Mouse (Mus musculus) heart, embryonic 16.5 days (tissue): ENCODE results near the gene Med13l. TPM values are rescaled to one million over a fixed set of nuclear protein-coding genes. Genes with fewer than 3 reads are reported as not detected.

ENCODE experiments used
- ATAC-seq: fragments of 200-750 bp; cut with Nextera tagmentation; replicated peaks from 2 replicates; pipeline ENCODE4 v1.8.0; 2017; ENCODE audit warnings: moderate number of reproducible peaks; ENCODE audit not compliant: insufficient read depth, low FRiP score; ENCODE audit errors: extremely low read depth
- H3K27ac ChIP-seq: fragments of 300-500 bp; sonication (generic); 2 replicates; pipeline ENCODE4 v1.5.1; 2014; ENCODE audit warnings: mild to moderate bottlenecking, low read length, control low read depth, moderate library complexity
- H3K27me3 ChIP-seq: fragments of 300-500 bp; sonication (generic); 2 replicates; pipeline ENCODE4 v1.6.1; 2014; ENCODE audit warnings: low read length, mixed read lengths; ENCODE audit not compliant: control insufficient read depth, insufficient read depth
- H3K36me3 ChIP-seq: fragments of 300-500 bp; sonication (generic); 2 replicates; pipeline ENCODE4 v1.6.1; 2014; ENCODE audit not compliant: control insufficient read depth, insufficient read depth
- H3K4me1 ChIP-seq: fragments of 300-500 bp; sonication (generic); 2 replicates; pipeline ENCODE4 v1.6.1; 2014; ENCODE audit warnings: low read length, mixed read lengths; ENCODE audit not compliant: control insufficient read depth, insufficient read depth
- H3K4me2 ChIP-seq: fragments of 300-500 bp; sonication (generic); 2 replicates; pipeline ENCODE4 v1.6.1; 2014; ENCODE audit warnings: low read depth, mild to moderate bottlenecking, control low read depth, low read length
- H3K4me3 ChIP-seq: fragments of 300-500 bp; sonication (generic); 2 replicates; pipeline ENCODE4 v1.5.1; 2014; ENCODE audit warnings: mild to moderate bottlenecking, control low read depth, low read length
- H3K9ac ChIP-seq: fragments of 300-500 bp; sonication (generic); 2 replicates; pipeline ENCODE4 v1.6.1; 2014; ENCODE audit warnings: low read length, control low read depth
- H3K9me3 ChIP-seq: fragments of 300-500 bp; sonication (generic); replicated peaks from 2 replicates; pipeline ENCODE4 v1.6.1; 2016; ENCODE audit warnings: low read length; ENCODE audit not compliant: control insufficient read depth
- WGBS: fragments of 180-500 bp; shearing (Covaris S2); extraction: QIAGEN DNeasy Blood & Tissue Kit; methylation state at CpG from one replicate; pipeline ENCODE4 v1.1.7; 2014; 5-methylcytosine and 5-hydroxymethylcytosine counted together
- polyA plus RNA-seq: library from polyadenylated mRNA; unstranded; fragments of >200 nt; fragmentation: Nextera tagmentation; extraction: Ambion mirVana; gene quantifications from 2 replicates; pipeline ENCODE4 v1.2.1, GENCODE M21; 2015

Med13l gene
- polyA plus RNA-seq, 1 experiment from 2014 or later = 6.7 TPM

DNA sequence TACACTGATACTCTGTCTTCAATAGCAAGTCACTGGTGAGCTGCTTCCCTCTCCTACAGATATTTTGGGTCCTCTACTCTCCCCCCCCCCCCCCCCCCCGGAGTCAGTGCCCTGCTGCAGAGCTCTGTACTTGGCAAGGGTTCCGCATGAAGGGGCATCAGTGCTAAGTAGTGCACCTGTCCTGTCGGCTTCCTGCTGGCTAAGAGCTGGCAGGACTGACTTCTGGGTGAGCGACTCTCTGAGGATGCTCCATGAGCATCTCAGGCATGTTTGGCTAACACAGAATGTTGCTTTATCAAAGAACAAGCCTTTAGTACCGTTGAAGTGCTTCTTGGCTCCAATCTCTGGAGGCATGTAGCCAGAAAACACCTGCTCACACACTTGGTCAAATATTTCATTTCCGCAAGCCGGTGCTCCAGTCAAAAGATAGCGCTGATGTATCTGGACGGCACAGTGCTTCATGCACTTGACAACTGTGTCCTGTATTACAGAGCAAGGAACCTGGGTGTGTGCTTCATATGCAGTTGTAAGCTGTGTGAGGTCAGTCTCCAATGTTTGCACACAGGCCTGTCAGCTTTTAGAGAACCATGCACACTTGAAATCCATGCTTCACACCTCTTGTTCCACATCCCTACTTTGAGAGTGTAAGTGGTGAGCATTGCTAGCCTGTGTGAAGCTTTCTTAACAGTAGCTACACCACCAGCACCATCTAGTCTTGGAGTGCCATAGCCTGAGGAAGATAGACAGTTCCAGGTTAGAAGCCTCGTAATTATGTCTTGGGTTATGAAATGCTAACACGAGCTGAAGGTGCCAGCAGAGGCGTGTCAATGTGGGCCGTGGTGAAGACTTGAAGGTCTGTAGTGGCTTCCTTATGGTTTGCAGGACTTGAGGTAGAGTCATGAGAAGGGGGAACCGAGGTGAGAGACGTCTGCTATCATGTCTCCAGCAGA, 128.7 kb downstream of the Med13l start:
- Histone ChIP-seq H3K36me3 (no peaks in the 10 kb centered on the region), H3K4me2 (no peak overlapping the region), H3K27ac (no peak overlapping the region), H3K4me1 (peaks cover 11% of the 10 kb centered on the region), H3K4me3 (no peak overlapping the region), H3K27me3 (no peaks in the 10 kb centered on the region), H3K9me3 (no peaks in the 10 kb centered on the region), H3K9ac (no peak overlapping the region)
- WGBS = 58% methylated on average over 14 of the region's 15 CpGs
- no peak for ATAC-seq

DNA sequence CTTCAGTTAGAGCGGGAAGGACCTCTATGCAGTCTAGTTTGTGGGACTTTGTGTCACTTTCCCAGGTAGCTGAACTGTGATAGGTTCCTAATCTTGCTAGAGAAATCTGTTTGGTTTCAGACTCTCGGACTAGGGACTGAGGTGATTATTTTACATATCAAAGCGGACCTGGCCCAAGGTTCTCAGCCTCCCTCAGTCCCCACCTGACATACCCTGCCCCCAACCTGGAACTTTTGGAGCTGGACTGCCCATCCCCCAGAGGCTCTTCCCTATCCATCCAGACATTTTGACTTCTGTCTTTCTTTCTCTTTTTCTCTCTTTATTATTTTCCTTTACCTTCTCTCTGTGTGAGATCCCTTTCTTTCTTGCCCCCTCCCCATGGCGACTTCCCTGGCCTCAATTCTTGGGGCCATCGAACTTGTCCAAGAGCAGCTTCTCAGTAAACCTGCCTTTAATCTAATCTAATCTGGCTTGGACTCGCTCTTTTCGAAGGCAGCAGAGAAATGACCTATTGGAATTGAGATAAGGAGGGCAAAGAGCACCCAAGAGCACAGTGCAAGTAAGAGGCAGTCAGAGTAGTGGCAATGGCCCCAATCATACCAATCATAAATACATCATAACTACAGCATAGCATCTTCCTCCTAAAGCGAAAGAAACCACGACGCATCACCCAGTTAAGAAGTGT, 130.7 kb downstream of the Med13l start:
- Histone ChIP-seq H3K9ac (no peak overlapping the region), H3K4me2 (no peak overlapping the region), H3K4me3 (no peak overlapping the region), H3K9me3 (no peaks in the 10 kb centered on the region), H3K4me1 (peaks cover 11% of the 10 kb centered on the region), H3K27ac (no peak overlapping the region), H3K27me3 (no peaks in the 10 kb centered on the region), H3K36me3 (no peaks in the 10 kb centered on the region)
- 70% methylated on average over 10 of the region's 10 CpGs for WGBS
- ATAC-seq = no peak

DNA sequence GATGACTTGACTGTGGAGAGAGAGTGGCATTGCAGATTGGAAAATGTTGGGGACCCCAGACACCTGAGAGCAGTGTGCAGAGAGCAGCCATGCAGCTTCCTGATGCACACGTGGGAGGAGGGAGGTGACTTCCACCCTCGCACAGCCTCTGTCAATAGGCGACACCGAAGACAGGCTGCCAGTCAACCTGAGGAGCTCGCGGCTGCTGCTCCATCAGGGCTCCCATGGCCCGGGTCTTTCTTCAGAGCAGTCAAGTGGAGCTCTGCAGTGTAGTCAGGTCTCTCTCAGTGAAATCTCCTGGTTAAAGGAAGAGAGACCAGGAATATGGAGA, 131.2 kb downstream of the Med13l start:
- Histone ChIP-seq H3K36me3 (no peaks in the 10 kb centered on the region), H3K9me3 (no peaks in the 10 kb centered on the region), H3K27ac (no peak overlapping the region), H3K4me2 (no peak overlapping the region), H3K4me1 (peaks cover 15% of the 10 kb centered on the region), H3K9ac (no peak overlapping the region), H3K4me3 (no peak overlapping the region), H3K27me3 (no peaks in the 10 kb centered on the region)
- ATAC-seq = no peak; the same call in 1 of the 2 replicates
- 50% methylated on average over 7 of the region's 7 CpGs for WGBS

DNA sequence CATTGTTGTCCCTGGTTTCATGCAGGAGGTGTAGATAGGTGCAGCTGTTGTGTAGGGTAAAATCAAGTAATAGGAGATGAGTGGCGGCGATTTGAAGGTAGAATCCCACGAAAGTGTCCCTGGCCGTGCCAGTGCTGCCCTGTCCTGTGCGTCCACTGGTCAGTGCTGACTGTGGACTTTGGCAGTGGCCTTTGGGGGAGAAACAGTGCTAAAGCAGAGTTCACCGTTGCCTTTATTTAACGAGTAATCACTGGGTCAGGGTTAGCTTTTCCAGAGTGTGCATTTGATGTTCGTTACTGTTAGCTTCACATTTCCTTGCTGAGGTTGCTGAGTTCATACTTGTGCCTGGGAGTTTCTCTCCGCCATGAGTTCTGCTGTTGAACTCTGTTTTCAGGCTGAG, 133.5 kb downstream of the Med13l start:
- WGBS = 85% methylated on average over 9 of the region's 9 CpGs
- Histone ChIP-seq H3K9ac (no peak overlapping the region), H3K27ac (no peak overlapping the region), H3K27me3 (no peaks in the 10 kb centered on the region), H3K4me2 (no peak overlapping the region), H3K36me3 (no peaks in the 10 kb centered on the region), H3K4me3 (no peak overlapping the region), H3K9me3 (no peaks in the 10 kb centered on the region), H3K4me1 (peaks cover 13% of the 10 kb centered on the region)
- no peak for ATAC-seq

DNA sequence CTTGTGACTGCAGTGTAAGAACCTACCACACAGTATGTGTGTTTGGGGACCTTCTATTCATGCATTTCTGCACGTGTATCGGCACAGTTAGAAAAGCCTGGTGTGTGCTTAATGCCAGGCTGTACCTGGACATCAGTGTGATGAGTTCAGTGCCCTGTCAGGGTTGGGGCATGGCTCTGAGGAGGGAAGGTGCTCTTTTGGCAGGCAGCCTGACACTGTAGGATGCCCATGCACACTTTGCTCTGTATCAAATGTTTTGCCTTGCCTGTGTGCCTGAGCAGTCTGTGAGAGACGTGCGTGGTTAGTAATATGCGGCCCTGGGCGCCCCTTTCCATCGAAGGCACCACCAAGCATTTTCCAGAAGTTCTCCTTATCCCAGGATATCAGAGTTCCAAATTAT, 136.6 kb downstream of the Med13l start:
- ATAC-seq = no peak
- H3K27ac ChIP-seq = no peak overlapping the region
- H3K4me2 ChIP-seq = no peak overlapping the region
- no peak overlapping the region for H3K4me3 ChIP-seq
- no peaks in the 10 kb centered on the region for H3K36me3 ChIP-seq
- 90% methylated on average over 7 of the region's 7 CpGs for WGBS
- no peaks in the 10 kb centered on the region for H3K27me3 ChIP-seq
- H3K4me1 ChIP-seq = peaks cover 27% of the 10 kb centered on the region
- no peak overlapping the region for H3K9ac ChIP-seq
- H3K9me3 ChIP-seq = no peaks in the 10 kb centered on the region

DNA sequence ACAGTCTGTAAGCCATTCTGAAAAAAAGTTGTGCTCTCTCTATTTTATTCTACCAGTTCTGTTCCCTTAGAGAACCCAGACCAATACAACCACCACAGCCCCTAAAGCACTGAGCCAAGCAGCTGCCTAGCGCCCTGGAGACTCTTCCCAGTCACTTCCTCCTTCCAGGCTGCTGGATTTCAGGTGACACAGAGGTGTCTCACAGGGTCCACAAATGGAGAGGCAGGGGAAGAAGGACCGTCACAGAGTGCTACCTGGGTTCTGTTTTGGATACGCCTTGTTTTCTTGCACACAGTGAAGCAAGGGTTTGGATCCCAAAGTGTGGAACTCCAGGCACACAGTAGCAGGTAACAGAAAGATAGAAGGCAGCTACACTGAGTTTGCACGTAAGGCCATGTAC, 140.5 kb downstream of the Med13l start:
- Histone ChIP-seq H3K4me3 (no peak overlapping the region), H3K9ac (no peak overlapping the region), H3K27me3 (no peaks in the 10 kb centered on the region), H3K36me3 (no peaks in the 10 kb centered on the region), H3K4me2 (no peak overlapping the region), H3K27ac (no peak overlapping the region), H3K4me1 (peaks cover 43% of the 10 kb centered on the region), H3K9me3 (no peaks in the 10 kb centered on the region)
- WGBS = 76% methylated on average over 4 of the region's 4 CpGs
- ATAC-seq = no peak

DNA sequence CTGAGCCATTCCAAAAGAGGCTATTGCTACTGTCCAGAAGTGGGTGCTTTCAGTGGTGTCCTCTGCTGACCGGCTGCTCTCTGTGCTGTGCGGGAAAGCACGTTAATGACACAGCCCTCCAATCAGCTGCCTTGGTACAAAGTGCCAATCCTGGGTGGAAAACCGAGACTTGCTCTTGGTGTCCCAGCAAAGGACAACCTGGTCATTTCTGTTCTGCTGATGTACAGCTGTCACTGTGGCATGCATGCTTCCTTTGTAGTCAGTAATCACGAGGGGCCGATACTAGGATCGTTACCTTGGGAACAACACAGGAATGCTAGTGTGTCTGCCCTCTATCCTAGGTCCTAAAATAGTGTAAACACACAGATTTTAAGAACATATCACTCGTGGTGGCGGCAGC, 142.2 kb downstream of the Med13l start:
- Histone ChIP-seq H3K27me3 (no peaks in the 10 kb centered on the region), H3K4me3 (no peak overlapping the region), H3K36me3 (no peaks in the 10 kb centered on the region), H3K4me2 (no peak overlapping the region), H3K27ac (no peak overlapping the region), H3K4me1 (peaks cover 40% of the 10 kb centered on the region), H3K9me3 (no peaks in the 10 kb centered on the region), H3K9ac (no peak overlapping the region)
- 47% methylated on average over 9 of the region's 9 CpGs for WGBS
- no peak for ATAC-seq

DNA sequence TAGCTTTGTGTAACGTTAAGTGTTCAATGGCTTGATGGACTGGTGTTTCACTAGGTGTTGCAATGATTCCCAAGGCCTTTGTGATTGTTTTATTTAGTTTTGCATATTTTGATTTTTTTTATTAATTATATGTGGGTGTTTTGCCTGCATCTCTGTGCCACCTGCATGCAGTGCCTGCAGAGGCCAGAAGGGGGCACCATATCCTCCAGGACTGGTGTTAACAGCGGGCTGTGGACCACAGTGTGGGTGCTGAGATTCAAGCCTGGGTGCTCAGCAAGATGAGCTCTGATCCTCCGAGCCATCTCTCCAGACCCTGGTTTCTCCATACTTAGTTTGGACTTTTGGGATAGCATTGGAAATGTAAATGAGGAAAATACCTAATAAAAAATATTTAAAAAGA, 143.7 kb downstream of the Med13l start:
- H3K4me3 ChIP-seq = no peak overlapping the region
- H3K9ac ChIP-seq = no peak overlapping the region
- peaks cover 40% of the 10 kb centered on the region for H3K4me1 ChIP-seq
- no peaks in the 10 kb centered on the region for H3K36me3 ChIP-seq
- ATAC-seq = no peak
- H3K4me2 ChIP-seq = no peak overlapping the region
- H3K9me3 ChIP-seq = no peaks in the 10 kb centered on the region
- H3K27ac ChIP-seq = no peak overlapping the region
- 87% methylated on average over 3 of the region's 3 CpGs for WGBS
- H3K27me3 ChIP-seq = no peaks in the 10 kb centered on the region

DNA sequence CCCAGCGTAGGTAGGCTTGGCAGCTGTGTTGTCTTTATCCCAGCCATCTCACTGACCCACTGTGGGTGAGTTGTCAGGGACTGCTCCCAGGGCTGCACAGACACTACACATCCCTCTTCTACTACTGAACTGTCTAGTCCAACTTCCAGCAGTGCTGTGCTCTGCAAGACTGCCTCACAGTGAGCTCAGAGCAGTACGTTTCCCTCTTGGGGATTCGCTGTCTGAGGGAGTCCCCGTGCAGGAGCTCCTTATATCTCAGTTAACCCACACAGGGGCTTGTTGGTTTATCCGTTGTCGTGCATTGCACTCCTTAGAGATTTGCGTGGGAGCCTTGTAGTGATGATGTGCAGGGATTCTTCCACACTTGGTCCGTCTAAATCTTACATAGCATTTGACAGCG, 144.5 kb downstream of the Med13l start:
- 80% methylated on average over 9 of the region's 9 CpGs for WGBS
- ATAC-seq = no peak
- no peak overlapping the region for H3K27ac ChIP-seq
- H3K4me1 ChIP-seq = peaks cover 42% of the 10 kb centered on the region
- no peak overlapping the region for H3K4me2 ChIP-seq
- H3K36me3 ChIP-seq = no peaks in the 10 kb centered on the region
- H3K27me3 ChIP-seq = no peaks in the 10 kb centered on the region
- no peak overlapping the region for H3K9ac ChIP-seq
- H3K4me3 ChIP-seq = no peak overlapping the region
- H3K9me3 ChIP-seq = no peaks in the 10 kb centered on the region
